Mouse (Mus musculus): ENCODE data around the gene Sdc4. TPM values are rescaled to one million over a fixed set of nuclear protein-coding genes. Genes with fewer than 3 reads are reported as not detected.

Sdc4 gene
- total RNA-seq, 2 experiments from 2014 or later = 52.5 TPM

DNA sequence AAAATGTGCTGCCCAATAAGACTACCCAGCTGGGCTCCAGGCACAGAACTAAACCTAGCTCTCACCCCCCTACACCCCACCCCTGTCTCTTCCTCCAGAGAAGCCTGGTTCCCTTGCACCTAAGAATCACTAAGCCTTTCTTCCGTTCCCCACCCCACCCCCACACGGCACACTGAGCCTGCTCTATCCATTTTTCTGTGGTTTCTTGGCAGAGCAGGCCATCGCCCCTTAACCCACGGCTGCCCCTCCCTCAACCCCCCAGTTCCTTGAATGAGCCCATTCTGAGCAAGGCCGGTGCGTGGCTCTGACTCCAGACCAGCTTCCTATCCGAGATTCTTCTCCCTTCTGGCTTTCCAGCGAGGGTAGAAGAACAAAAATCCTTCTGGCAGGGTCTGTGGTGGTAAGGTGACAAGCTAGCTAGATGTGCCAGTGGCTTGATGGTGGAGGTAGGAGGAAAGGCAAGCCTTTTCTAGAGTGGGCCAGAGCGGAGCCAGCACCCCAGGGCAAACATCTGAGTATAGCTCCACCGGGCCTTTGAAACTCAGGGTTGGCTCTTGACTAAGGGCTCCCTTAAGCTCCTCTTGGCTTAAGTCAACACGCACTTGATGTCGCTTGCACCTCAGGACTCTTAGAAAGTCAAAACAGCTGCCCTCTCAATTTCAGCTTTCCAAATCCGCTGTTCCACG is 40.1 kb downstream of the Sdc4 start:
- no peak for DNase-seq

DNA sequence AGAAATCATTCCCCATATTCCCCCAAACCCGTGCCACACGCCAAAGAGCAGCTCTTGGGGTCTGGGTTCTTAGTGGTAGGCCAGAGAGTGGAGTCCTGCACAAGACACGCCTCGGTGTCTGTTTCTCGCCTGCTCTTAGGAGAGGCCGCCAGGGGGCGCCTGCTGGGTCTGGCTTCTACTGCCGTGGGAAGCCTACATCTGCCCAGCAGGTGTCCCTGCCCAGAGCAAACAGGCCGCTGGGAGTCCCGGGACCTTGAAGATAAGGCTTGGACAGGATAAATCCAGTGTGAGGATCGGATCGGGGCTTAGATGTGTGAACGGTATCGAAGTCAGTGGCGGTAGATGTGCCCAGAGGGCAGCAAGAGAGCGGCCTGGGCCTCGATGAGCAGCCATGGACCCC is 40.8 kb downstream of the Sdc4 start, which contains the start of gene Rbpjl:
Rbpjl (plus strand) TSS at position 236 of the 400 bp plus-strand sequence.
- DNase-seq = peak; percentile 80

DNA sequence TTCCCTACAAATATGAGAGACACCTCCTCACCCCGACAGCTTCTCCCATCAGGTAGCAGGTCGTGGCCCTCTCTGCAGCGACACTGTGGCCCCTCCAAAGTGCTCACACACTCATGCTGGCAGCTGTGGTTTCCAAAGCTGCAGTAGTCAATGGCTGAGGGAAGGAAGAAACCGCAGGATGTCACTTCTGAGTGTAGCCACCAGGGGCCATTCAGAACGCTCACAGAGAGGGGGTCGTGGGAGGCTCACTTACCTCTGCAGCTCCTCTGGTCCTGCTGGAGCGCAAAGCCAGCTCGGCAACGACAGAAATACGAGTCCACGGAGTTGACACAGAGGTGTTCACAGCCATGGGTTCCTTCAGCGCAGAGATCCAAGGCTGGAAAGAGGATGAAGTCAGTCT is 46.8 kb downstream of the Sdc4 start:
- no peak for DNase-seq

DNA sequence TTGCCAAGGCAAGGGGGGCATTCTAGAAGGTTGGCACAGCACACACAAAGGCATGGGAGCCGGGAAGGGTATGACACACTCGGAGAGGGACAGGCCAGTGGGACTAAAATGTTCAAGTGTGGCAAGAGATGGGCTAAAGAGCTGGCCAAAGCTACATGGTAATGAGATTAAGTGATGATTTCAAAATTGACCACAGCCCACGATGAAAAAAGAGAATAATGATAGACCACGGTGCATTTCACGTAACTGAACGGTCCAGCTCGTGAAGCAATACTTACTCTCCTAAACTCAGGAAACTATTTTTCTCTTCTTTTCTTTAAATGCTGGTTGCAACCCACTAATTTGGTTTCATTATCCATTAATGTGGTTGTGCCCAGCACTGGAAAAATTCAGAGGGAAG is 47.6 kb downstream of the Sdc4 start:
- DNase-seq = no peak

DNA sequence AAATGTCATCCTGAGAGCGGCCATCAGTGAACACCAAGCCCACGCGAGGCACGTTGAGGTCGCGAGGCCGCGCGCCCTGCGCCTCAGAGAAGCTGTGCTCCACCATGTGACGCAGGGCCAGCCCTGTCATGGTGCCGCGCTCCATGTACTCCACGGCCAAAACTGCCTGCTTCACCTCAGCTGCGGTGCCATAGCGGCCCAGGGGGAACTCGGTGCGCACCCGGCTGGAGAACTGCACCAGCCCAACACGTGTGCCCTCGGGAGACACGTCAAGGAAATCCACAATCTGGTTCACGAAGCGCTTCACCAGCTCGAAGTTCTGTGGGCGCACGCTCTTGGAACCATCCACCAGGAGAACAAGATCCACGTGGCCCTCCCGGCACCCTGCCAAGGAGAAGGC is 50.6 kb downstream of the Sdc4 start:
- no peak for DNase-seq

DNA sequence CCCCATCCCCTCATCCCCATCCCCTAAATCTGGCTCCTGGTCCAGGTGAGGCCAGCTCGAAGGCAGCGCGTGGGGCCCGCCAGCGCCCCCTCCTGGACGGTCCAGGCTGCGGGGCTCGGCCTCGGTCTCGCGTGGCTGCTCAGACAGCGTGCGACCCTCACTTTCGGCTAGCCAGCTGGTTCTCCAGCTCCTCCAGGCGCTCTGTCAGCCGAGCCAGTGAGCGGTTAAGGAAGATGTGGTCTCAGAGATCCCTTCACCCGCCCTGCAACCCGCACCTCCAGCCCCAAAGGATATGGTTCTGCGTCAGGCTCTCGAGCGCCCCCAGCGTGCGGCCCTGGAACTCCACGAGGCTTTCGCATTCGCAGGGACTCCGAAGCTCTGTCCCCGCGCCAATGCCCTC is 54.2 kb downstream of the Sdc4 start:
- DNase-seq = peak; percentile 87

DNA sequence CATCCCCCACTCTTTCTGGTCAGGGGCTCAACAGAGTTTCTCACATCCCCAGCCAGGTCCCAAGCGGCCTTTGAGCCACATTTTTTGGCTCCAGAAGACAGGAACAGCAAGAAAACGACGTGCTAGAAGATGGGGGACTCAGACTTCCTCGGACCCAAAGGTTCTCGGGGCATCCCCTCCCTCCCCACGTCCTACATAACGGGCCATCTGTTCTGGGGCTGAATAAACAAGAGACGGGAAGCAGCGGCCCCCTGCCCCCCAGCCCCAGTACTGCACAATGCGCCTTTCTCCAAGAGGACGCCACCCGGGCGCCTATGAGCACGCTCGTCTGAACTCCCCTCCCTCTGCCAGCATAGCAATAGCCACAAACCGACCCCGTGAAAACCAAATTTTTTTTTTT is 54.7 kb downstream of the Sdc4 start, which contains the start of gene Slpi:
Slpi (minus strand) TSS at position 76 of the 400 bp plus-strand sequence.
- no peak for DNase-seq

DNA sequence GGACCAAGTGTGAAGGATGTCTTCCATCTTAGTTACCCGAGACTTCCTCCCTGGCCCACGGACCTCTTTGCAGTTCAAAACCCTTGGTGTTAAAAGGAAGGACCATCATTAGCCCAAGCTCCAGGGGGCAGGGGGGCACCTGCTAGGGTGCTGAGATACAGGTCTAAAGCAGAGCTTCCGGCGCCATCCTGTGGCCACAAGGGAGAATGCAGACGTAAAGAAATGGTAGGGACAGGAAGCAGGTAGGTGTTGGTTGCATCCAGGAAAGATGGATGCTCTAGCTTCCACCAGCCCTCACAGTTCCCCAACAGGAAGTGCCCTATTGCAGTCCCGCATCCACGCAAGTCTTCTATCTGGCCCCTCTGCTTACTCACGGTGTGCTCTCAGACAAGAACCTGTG is 56.7 kb downstream of the Sdc4 start:
- DNase-seq = no peak

DNA sequence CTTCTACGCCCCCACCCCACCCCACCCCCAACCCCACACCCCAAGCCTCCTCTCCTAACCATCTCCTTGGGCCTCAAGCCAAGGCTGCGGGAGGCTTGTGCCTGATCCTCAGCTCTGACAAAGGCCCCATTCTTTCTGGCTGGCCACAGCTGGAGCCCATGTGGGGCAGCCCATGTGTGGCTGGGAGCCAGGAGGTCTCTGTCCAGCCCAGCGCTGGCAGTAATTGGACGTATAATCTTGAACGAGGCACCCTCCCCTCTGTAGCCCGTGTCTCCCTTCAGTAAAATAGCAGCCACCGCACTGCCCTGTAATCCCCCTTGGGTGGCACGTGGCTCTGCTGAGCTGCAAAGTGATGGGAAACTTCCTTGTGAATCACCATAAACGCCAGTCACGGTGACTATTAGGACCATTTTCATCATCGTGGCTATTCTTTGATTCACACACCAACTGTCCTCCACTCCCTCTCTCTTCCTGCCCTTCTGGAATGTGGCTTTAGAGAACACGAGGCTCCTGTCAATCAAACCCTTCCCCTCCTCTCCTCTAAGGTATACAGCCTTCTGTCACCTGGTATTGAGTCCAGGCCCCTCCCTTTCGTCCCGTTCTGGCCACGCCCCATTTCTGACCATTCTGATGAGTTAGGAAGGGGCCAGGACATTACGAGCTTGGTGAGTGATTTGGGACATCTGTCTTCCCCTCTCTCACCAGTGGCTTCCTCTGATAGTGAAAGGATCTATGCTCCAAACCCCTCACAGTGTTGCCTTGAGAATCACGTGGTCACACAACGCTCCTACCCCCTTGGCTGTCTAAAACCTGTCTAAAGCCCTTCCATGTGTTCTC is 57.5 kb downstream of the Sdc4 start:
- DNase-seq = no peak

DNA sequence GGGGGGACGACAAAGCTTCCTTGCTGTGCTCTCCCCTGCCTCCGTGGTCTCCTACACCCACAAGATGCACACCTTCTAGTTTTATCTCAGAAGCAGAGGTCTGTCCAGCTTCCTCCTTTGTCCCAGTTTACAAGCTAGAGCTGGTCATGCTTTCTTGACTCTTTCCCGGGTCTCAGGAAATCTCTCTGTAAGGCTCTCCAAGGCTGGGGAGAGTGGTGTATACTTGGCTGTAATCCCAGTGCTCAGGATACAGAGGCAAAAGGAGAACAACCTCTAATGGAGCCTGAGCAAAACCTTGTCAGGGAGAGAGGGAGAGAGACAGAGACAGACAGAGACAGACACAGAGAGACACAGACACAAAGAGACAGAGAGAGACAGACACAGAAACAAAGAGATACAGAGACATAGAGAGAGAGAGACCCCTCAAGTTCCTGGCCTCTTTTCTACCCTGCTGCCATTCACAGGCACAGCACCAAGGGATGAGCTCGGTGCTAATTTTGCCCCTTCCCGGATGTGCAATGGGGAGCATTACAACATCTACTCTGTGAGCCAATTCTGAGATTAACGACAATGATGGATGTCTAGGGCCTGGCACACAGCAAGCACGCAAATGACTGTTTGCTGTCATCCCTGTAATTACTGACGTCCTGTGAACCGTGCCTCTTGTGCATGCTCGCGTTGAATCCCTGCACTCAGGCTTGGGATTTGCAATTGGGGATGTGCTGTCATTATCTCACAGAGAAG is 59.9 kb downstream of the Sdc4 start:
- DNase-seq = no peak

DNA sequence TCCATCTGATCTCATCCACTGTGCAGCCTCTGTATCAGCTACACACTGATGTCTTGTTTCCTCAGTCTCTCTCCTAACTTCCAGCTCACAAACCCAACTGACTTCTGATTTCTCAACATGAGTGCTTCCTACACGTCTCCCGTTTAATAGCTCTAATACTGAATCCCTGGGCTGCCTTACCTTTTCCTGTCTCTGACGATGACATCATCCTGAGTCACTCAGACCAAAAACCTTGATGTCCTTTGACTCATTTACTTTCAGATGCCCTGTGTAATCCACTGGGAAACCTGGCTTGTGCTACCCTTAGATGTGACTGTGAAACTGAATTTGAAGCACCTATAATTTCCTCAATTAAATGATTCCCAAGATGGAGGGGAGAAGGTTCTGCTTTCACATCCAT is 60.7 kb downstream of the Sdc4 start:
- no peak for DNase-seq

DNA sequence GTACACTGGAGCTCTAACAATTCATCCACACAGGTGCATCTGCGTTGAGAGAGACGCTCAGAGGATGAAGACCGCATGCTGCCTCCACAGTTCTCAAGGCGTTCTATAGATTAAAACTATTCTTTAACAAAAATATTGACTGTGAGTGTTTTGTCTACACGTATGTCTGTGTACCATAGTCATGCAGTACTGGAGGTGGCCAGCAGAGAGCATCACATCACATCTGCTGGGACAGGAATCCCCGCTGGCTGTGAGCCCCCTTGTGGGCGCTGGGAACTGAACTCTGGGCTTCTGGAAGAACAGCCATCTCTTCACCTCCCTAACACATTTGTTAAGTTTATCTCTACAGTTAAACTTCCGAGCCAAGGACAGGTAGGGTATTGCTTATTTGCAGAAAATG is 62.0 kb downstream of the Sdc4 start:
- DNase-seq = no peak

DNA sequence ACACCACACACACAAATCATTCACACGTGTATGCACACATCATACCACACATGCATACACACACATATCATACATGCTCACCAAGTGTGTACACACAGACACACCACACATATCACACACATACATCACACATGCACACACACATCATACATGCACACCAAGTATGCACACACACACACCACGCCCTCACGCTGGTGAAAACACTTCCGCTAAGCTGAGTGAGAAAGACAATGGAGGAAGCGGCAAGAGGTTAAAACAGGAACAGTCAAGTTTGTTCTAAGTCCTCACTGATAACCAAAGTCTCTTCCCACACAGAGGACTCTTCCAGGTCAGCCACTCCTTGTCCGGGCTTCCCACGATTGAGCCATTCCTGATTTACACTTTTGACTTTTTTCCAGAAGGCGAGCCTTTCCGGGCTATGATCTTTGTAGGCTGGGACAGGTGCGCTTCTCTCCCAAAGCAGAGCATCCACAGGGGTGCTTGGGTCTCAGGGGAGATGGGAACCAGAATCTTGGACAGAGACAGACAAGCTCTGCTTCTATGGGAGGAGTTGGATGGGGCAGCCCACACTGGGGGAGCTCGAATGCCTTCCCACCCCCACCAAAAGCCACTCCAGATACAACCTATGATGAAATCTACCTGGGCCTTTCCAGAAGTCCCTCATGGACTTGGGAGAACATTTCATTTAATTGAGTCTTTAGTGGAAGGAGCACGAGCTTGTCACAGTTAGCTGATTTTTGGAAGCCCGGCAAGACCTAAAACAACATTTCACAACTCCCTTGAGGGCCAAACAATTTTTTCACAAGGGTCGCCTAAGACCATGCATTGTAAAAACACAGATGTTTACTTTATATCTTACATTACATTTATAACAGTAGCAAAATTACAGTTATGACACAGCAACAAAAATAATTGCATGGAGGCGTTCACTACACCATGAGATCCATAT is 65.9 kb downstream of the Sdc4 start:
- no peak for DNase-seq

Other genes starting within 250 kb of the Sdc4 start
- not detected for gene Wfdc15a, start 243.8 kb downstream of the Sdc4 start, total RNA-seq (2021)
- not detected for gene Wfdc15b, start 222.2 kb downstream of the Sdc4 start, total RNA-seq (2021)
- gene Svs2, start 205.4 kb downstream of the Sdc4 start, total RNA-seq (2021) = not detected
- not detected for gene Svs3b, start 187.2 kb downstream of the Sdc4 start, total RNA-seq (2021)
- gene Svs4, start 165.4 kb downstream of the Sdc4 start, total RNA-seq (2021) = not detected
- gene Svs3a, start 154.6 kb downstream of the Sdc4 start, total RNA-seq (2021) = not detected
- gene Svs6, start 127.1 kb downstream of the Sdc4 start, total RNA-seq (2021) = not detected
- not detected for gene Svs5, start 111.1 kb downstream of the Sdc4 start, total RNA-seq (2021)
- 1 to 10 TPM in 1 of 2 experiments, not detected in 1; 1.4 TPM for gene Slpi, start 54.8 kb downstream of the Sdc4 start, total RNA-seq (2021)
- under 1 TPM; 0.05 to 0.07 TPM for gene Rbpjl, start 40.7 kb downstream of the Sdc4 start, total RNA-seq (2021)
- gene Matn4, start 38.7 kb downstream of the Sdc4 start, total RNA-seq (2021) = 1 to 10 TPM; 5.8 to 7.8 TPM
- gene Sys1, start 13.1 kb upstream of the Sdc4 start, total RNA-seq (2021) = 10 to 100 TPM; 16.8 to 18.4 TPM
- gene Gm20458, start 17.1 kb upstream of the Sdc4 start, total RNA-seq (2021) = 1 to 10 TPM in 1 of 2 experiments, not detected in 1; 3.3 TPM
- gene Trp53tg5, start 29.8 kb upstream of the Sdc4 start, total RNA-seq (2021) = not detected
- 10 to 100 TPM; 13.0 to 17.7 TPM for gene Dbndd2, start 42.2 kb upstream of the Sdc4 start, total RNA-seq (2021)
- gene Pigt, start 53.6 kb upstream of the Sdc4 start, total RNA-seq (2021) = 10 to 100 TPM; 44.3 to 51.3 TPM
- gene Wfdc2, start 118.5 kb upstream of the Sdc4 start, total RNA-seq (2021) = not detected
- not detected for gene Spint3, start 129.6 kb upstream of the Sdc4 start, total RNA-seq (2021)
- gene Wfdc6a, start 141.6 kb upstream of the Sdc4 start, total RNA-seq (2021) = not detected
- gene Eppin, start 149.7 kb upstream of the Sdc4 start, total RNA-seq (2021) = not detected
- gene Wfdc6b, start 169.6 kb upstream of the Sdc4 start, total RNA-seq (2021) = not detected
- gene Wfdc8, start 169.7 kb upstream of the Sdc4 start, total RNA-seq (2021) = not detected
- gene Wfdc16, start 194.9 kb upstream of the Sdc4 start, total RNA-seq (2021) = not detected
- gene Wfdc10, start 212.2 kb upstream of the Sdc4 start, total RNA-seq (2021) = not detected
- not detected for gene Wfdc9, start 212.7 kb upstream of the Sdc4 start, total RNA-seq (2021)
- gene Wfdc11, start 230.2 kb upstream of the Sdc4 start, total RNA-seq (2021) = not detected
- not detected for gene Wfdc13, start 241.2 kb upstream of the Sdc4 start, total RNA-seq (2021)

Data from gastrocnemius, postnatal 10 days (tissue).